Mouse (Mus musculus): ENCODE data around the gene Rad51d. TPM values are rescaled to one million over a fixed set of nuclear protein-coding genes. Genes with fewer than 3 reads are reported as not detected.
A peak's percentile ranks its signal among the peaks of the same experiment; 100 is the strongest.

The Rad51d gene
- total RNA-seq, 2 experiments from 2014 or later: 10.5 to 12.0 TPM

- no peak for DNase-seq
Observed at GRCm38 (mm10) chr11:82897478-82897877, 7.1 kb upstream of the Rad51d start.

GRCm38 (mm10) chr11:82891936-82892335 is 1.5 kb upstream of the Rad51d start, which contains the start of gene Fndc8:
Fndc8 (plus strand) TSS chr11:82892124.
- DNase-seq: no peak

GRCm38 (mm10) chr11:82889524-82890341 is 681 bp downstream of the Rad51d start:
- peak in 1 of 2 experiments; percentile 13 for DNase-seq

DNA sequence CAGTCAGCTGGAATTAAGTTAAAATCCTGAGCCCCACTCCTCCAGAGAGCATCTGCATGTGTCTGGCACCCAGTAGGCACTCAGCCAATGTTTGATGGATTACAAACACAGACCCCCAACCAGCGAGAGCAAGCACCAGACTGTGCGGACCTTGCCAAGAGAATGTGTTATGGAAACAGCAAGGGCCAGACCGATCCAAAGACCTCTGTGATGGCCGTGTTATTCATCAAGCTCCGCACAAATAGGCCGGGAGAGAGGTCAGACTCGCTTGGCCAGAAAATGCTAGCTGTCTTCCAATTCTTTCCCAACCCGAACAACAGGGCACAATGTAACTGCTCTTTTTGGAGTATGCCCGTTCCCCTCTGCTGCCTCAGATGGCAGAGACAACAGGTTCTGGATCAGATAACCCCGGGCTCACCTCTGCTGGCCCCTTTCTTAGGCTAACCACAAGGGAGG is 1.9 kb downstream of the Rad51d start:
- DNase-seq: peak in 1 of 2 experiments; percentile 15

DNA sequence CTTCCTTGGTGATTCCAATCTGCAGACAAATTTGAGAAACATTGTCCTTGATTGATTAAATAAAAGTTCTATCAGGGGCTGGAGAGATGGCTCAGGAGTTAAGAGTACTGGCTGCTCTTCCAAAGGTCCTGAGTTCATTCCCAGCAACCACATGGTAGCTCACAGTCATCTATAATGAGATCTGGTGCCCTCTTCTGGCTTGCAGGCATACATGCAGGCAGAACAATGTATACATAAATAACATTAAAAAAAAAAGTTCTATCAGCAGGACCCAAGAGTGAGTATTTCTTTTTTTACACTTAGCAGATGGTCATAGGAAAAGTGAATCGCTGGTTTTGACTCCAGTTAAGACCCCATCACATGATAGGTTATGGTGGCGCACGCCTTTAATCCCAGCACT is 3.9 kb downstream of the Rad51d start:
- DNase-seq: no peak

DNA sequence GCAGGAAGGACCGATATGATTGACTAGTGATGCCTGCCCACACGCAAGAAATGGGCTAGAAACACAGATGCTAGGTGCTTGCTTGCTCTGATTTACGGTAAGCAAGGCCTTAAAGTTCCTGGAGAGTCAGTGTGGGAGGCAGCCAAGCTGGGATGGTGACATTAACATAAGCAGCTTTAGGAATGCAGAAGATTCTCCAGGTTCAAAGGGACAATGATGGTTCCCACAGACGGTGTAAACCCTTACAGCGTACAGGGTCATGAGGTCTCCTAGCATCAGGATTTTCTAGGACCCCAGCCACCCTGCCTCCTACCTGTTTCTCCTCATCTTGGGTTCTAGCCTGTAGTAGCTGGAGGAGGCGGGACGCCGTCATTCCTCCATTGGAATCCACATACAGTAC is 7.2 kb downstream of the Rad51d start:
- DNase-seq: no peak

- DNase-seq: no peak
Observed at GRCm38 (mm10) chr11:82877726-82878344, 12.6 kb downstream of the Rad51d start.

GRCm38 (mm10) chr11:82875631-82876030 is 14.8 kb downstream of the Rad51d start:
- DNase-seq: no peak

- DNase-seq: no peak
Observed at GRCm38 (mm10) chr11:82874924-82875323, 15.5 kb downstream of the Rad51d start.

DNA sequence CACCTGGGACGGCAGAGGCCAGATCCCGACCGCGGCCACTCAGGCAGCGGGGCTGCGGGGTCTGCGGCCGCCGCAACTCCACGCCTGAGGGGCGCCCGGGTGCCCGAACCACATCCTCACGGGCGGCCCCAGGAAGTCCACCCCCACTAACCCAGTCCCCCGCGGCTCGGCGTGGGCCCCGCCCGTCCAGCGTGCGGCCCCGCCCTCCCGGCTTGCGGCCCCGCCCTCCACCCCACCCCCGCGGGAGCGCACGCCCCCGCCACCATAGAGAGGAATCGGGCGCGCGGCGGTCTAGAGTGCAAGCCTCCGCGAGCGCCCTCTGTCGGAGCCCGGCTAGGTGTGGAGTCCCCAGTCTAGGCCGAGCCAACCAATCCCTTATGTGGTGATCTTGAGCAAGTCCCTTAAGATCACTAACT is 19.4 kb downstream of the Rad51d start, which contains the start of gene Rffl:
Rffl (minus strand) TSS at position 180 of the 416 bp plus-strand sequence.
- DNase-seq: peak; percentile 93 to 96

GRCm38 (mm10) chr11:82870173-82871030 is 20.0 kb downstream of the Rad51d start:
- peak; percentile 70 to 77 for DNase-seq

- DNase-seq: no peak
Observed at GRCm38 (mm10) chr11:82869506-82870172, 20.8 kb downstream of the Rad51d start.

DNA sequence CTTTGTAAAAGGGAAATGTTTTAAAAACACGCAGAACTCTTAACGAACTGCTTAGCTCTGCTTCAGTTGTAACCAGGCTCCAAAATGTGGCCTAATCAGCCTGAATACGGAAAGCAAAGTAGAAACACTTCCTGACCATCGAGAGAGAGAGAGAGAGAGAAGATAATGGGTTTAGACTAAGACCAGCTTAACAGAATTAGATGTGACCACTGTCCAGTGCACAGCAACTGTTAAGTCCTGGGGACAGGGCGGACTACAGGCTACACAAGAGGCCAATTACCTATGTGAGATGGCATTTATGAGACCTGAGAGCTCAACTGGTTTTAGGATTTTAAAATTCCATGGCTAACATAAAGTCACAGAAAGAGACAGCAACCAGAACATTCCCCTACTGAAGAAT is 22.5 kb downstream of the Rad51d start:
- DNase-seq: no peak

GRCm38 (mm10) chr11:82866850-82867564 is 23.4 kb downstream of the Rad51d start:
- DNase-seq: no peak

- DNase-seq: no peak
Observed at GRCm38 (mm10) chr11:82865957-82866356, 24.5 kb downstream of the Rad51d start.

DNA sequence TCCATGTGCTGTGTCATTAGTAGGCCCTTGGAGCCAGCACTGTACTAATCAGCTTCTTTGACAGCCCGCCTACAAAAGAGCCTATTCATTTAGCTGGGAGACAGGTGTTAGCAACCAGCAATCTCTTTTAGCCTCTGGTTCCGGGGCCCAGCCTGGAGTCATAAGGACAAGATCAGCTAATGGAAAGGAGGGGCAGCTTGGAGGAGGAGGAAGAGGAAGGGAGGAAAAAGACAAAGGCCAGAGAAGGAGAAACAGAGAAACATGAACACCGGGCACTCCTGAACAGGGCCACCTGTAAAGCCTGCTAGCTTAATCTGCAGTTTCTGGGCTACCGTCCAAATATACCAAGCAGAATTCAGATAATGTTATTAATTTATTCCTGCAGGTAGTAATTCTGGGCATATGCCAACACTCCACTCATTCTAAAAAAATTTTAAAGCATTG is 26.9 kb downstream of the Rad51d start:
- no peak for DNase-seq

GRCm38 (mm10) chr11:82863059-82863458 is 27.4 kb downstream of the Rad51d start:
- no peak for DNase-seq

GRCm38 (mm10) chr11:82862638-82863037 is 27.8 kb downstream of the Rad51d start:
- DNase-seq: no peak

DNA sequence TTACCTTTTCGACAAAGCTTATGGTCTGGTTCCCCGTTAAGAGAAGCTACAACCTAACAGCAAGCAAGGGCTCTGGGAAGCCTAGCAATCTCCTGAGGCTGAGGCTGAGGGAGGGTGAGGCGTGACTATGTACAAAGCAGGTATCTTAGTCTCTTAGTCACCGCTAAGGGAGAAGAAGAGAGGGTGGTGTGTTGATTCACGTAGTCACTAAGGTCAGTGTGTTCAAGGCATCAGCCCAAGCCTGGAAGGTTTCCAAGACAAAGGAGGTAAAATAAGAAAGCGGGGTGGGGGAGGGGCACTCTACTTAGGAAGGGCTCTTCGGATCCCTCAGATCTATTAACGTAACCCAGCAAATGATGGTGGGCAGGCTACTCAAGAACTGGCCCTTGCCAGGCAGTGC is 28.9 kb downstream of the Rad51d start:
- no peak for DNase-seq

DNA sequence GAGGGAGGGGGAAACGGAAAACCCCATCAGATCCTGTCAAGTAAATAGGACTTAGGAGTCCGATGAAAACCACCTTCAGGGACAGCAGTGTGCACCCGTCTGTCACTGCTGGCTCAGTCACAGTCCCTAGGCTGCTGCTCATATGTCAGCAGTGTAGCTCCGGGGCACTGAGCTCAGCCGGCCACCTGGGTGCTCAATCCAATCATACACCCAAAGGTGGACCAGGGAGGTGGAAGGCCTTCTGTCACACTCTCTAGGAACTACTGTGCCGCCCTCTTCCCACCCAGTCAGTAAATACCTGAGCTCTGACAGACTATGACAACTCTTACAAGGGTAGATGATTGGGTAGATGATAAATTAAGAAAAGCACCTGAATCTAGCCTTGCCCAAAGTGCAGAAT is 29.7 kb downstream of the Rad51d start:
- DNase-seq: no peak

- DNase-seq: no peak
Observed at GRCm38 (mm10) chr11:82857307-82857848, 33.0 kb downstream of the Rad51d start.

Data from heart, adult 18-20 months (tissue).